Mouse (Mus musculus): ENCODE data around the gene Dpyd. TPM values are rescaled to one million over a fixed set of nuclear protein-coding genes. Genes with fewer than 3 reads are reported as not detected.

The Dpyd gene
- polyA plus RNA-seq, 1 experiment from 2014 or later: 1.8 TPM

- no peak for ATAC-seq (replicated peaks; ENCODE audit: insufficient number of reproducible peaks, low FRiP score, low TSS enrichment)
- Histone ChIP-seq H3K27ac (ENCODE audit: low read depth, low read length) (no peak overlapping the region), H3K9ac (ENCODE audit: low read depth, low read length) (no peak overlapping the region), H3K9me3 (replicated peaks; ENCODE audit: control insufficient read depth, low read length) (no peaks in the 10 kb centered on the region), H3K36me3 (ENCODE audit: control insufficient read depth, insufficient read depth, low read length) (no peaks in the 10 kb centered on the region), H3K27me3 (ENCODE audit: control insufficient read depth, insufficient read depth, low read length) (no peaks in the 10 kb centered on the region), H3K4me3 (ENCODE audit: low read depth, low read length) (no peak overlapping the region), H3K4me1 (ENCODE audit: control insufficient read depth, insufficient read depth, low read length) (no peaks in the 10 kb centered on the region), H3K4me2 (no peak overlapping the region)
- WGBS (ENCODE audit: insufficient replicate concordance): 84% methylated on average over 2 of the region's 2 CpGs
Measured at GRCm38 (mm10) chr3:118991312-118991711, 429.4 kb downstream of the Dpyd start.

- no peak overlapping the region for H3K4me3 ChIP-seq (ENCODE audit: low read depth, low read length)
- H3K27me3 ChIP-seq (ENCODE audit: control insufficient read depth, insufficient read depth, low read length): no peaks in the 10 kb centered on the region
- no peak overlapping the region for H3K27ac ChIP-seq (ENCODE audit: low read depth, low read length)
- H3K4me1 ChIP-seq (ENCODE audit: control insufficient read depth, insufficient read depth, low read length): no peaks in the 10 kb centered on the region
- no peak overlapping the region for H3K9ac ChIP-seq (ENCODE audit: low read depth, low read length)
- no peak overlapping the region for H3K4me2 ChIP-seq
- H3K36me3 ChIP-seq (ENCODE audit: control insufficient read depth, insufficient read depth, low read length): no peaks in the 10 kb centered on the region
- WGBS (ENCODE audit: insufficient replicate concordance): 71% methylated on average over 4 of the region's 4 CpGs
- ATAC-seq (replicated peaks; ENCODE audit: insufficient number of reproducible peaks, low FRiP score, low TSS enrichment): no peak
- no peaks in the 10 kb centered on the region for H3K9me3 ChIP-seq (replicated peaks; ENCODE audit: control insufficient read depth, low read length)
Measured at GRCm38 (mm10) chr3:118991793-118992192, 429.9 kb downstream of the Dpyd start.

- WGBS (ENCODE audit: insufficient replicate concordance): 74% methylated on average over 7 of the region's 7 CpGs
- H3K9me3 ChIP-seq (replicated peaks; ENCODE audit: control insufficient read depth, low read length): no peaks in the 10 kb centered on the region
- H3K36me3 ChIP-seq (ENCODE audit: control insufficient read depth, insufficient read depth, low read length): no peaks in the 10 kb centered on the region
- H3K9ac ChIP-seq (ENCODE audit: low read depth, low read length): no peak overlapping the region
- no peaks in the 10 kb centered on the region for H3K4me1 ChIP-seq (ENCODE audit: control insufficient read depth, insufficient read depth, low read length)
- ATAC-seq (replicated peaks; ENCODE audit: insufficient number of reproducible peaks, low FRiP score, low TSS enrichment): no peak
- H3K27me3 ChIP-seq (ENCODE audit: control insufficient read depth, insufficient read depth, low read length): no peaks in the 10 kb centered on the region
- no peak overlapping the region for H3K27ac ChIP-seq (ENCODE audit: low read depth, low read length)
- H3K4me2 ChIP-seq: no peak overlapping the region
- H3K4me3 ChIP-seq (ENCODE audit: low read depth, low read length): no peak overlapping the region
Measured at GRCm38 (mm10) chr3:119021255-119021654, 459.3 kb downstream of the Dpyd start.

GRCm38 (mm10) chr3:119042611-119043010 is 480.7 kb downstream of the Dpyd start:
- H3K27me3 ChIP-seq (ENCODE audit: control insufficient read depth, insufficient read depth, low read length): no peaks in the 10 kb centered on the region
- 73% methylated on average over 1 of the region's 1 CpGs for WGBS (ENCODE audit: insufficient replicate concordance)
- H3K36me3 ChIP-seq (ENCODE audit: control insufficient read depth, insufficient read depth, low read length): no peaks in the 10 kb centered on the region
- no peaks in the 10 kb centered on the region for H3K9me3 ChIP-seq (replicated peaks; ENCODE audit: control insufficient read depth, low read length)
- H3K4me1 ChIP-seq (ENCODE audit: control insufficient read depth, insufficient read depth, low read length): no peaks in the 10 kb centered on the region
- no peak overlapping the region for H3K9ac ChIP-seq (ENCODE audit: low read depth, low read length)
- ATAC-seq (replicated peaks; ENCODE audit: insufficient number of reproducible peaks, low FRiP score, low TSS enrichment): no peak
- H3K27ac ChIP-seq (ENCODE audit: low read depth, low read length): no peak overlapping the region
- no peak overlapping the region for H3K4me2 ChIP-seq
- no peak overlapping the region for H3K4me3 ChIP-seq (ENCODE audit: low read depth, low read length)

- Histone ChIP-seq H3K9me3 (replicated peaks; ENCODE audit: control insufficient read depth, low read length) (no peaks in the 10 kb centered on the region), H3K4me3 (ENCODE audit: low read depth, low read length) (no peak overlapping the region), H3K4me1 (ENCODE audit: control insufficient read depth, insufficient read depth, low read length) (no peaks in the 10 kb centered on the region), H3K27ac (ENCODE audit: low read depth, low read length) (no peak overlapping the region), H3K9ac (ENCODE audit: low read depth, low read length) (no peak overlapping the region), H3K27me3 (ENCODE audit: control insufficient read depth, insufficient read depth, low read length) (no peaks in the 10 kb centered on the region), H3K4me2 (no peak overlapping the region), H3K36me3 (ENCODE audit: control insufficient read depth, insufficient read depth, low read length) (no peaks in the 10 kb centered on the region)
- no peak for ATAC-seq (replicated peaks; ENCODE audit: insufficient number of reproducible peaks, low FRiP score, low TSS enrichment)
- 84% methylated on average over 1 of the region's 1 CpGs for WGBS (ENCODE audit: insufficient replicate concordance)
Measured at GRCm38 (mm10) chr3:119056144-119056543, 494.2 kb downstream of the Dpyd start.

GRCm38 (mm10) chr3:119063214-119063613 is 501.3 kb downstream of the Dpyd start:
- Histone ChIP-seq H3K9me3 (replicated peaks; ENCODE audit: control insufficient read depth, low read length) (no peaks in the 10 kb centered on the region), H3K36me3 (ENCODE audit: control insufficient read depth, insufficient read depth, low read length) (no peaks in the 10 kb centered on the region), H3K4me3 (ENCODE audit: low read depth, low read length) (no peak overlapping the region), H3K27me3 (ENCODE audit: control insufficient read depth, insufficient read depth, low read length) (no peaks in the 10 kb centered on the region), H3K27ac (ENCODE audit: low read depth, low read length) (no peak overlapping the region), H3K9ac (ENCODE audit: low read depth, low read length) (no peak overlapping the region), H3K4me1 (ENCODE audit: control insufficient read depth, insufficient read depth, low read length) (no peaks in the 10 kb centered on the region), H3K4me2 (no peak overlapping the region)
- 69% methylated on average over 4 of the region's 4 CpGs for WGBS (ENCODE audit: insufficient replicate concordance)
- ATAC-seq (replicated peaks; ENCODE audit: insufficient number of reproducible peaks, low FRiP score, low TSS enrichment): no peak

- ATAC-seq (replicated peaks; ENCODE audit: insufficient number of reproducible peaks, low FRiP score, low TSS enrichment): no peak
- 22% methylated on average over 1 of the region's 1 CpGs for WGBS (ENCODE audit: insufficient replicate concordance)
- Histone ChIP-seq H3K27me3 (ENCODE audit: control insufficient read depth, insufficient read depth, low read length) (no peaks in the 10 kb centered on the region), H3K4me2 (no peak overlapping the region), H3K9me3 (replicated peaks; ENCODE audit: control insufficient read depth, low read length) (no peaks in the 10 kb centered on the region), H3K4me3 (ENCODE audit: low read depth, low read length) (no peak overlapping the region), H3K36me3 (ENCODE audit: control insufficient read depth, insufficient read depth, low read length) (no peaks in the 10 kb centered on the region), H3K27ac (ENCODE audit: low read depth, low read length) (no peak overlapping the region), H3K4me1 (ENCODE audit: control insufficient read depth, insufficient read depth, low read length) (no peaks in the 10 kb centered on the region), H3K9ac (ENCODE audit: low read depth, low read length) (no peak overlapping the region)
Measured at GRCm38 (mm10) chr3:119063642-119064041, 501.7 kb downstream of the Dpyd start.

GRCm38 (mm10) chr3:119064746-119065145 is 502.8 kb downstream of the Dpyd start:
- 82% methylated on average over 7 of the region's 7 CpGs for WGBS (ENCODE audit: insufficient replicate concordance)
- Histone ChIP-seq H3K27ac (ENCODE audit: low read depth, low read length) (no peak overlapping the region), H3K9ac (ENCODE audit: low read depth, low read length) (no peak overlapping the region), H3K27me3 (ENCODE audit: control insufficient read depth, insufficient read depth, low read length) (no peaks in the 10 kb centered on the region), H3K4me2 (no peak overlapping the region), H3K4me1 (ENCODE audit: control insufficient read depth, insufficient read depth, low read length) (no peaks in the 10 kb centered on the region), H3K36me3 (ENCODE audit: control insufficient read depth, insufficient read depth, low read length) (no peaks in the 10 kb centered on the region), H3K9me3 (replicated peaks; ENCODE audit: control insufficient read depth, low read length) (no peaks in the 10 kb centered on the region), H3K4me3 (ENCODE audit: low read depth, low read length) (no peak overlapping the region)
- ATAC-seq (replicated peaks; ENCODE audit: insufficient number of reproducible peaks, low FRiP score, low TSS enrichment): no peak

- ATAC-seq (replicated peaks; ENCODE audit: insufficient number of reproducible peaks, low FRiP score, low TSS enrichment): no peak
- Histone ChIP-seq H3K4me2 (no peak overlapping the region), H3K27ac (ENCODE audit: low read depth, low read length) (no peak overlapping the region), H3K36me3 (ENCODE audit: control insufficient read depth, insufficient read depth, low read length) (no peaks in the 10 kb centered on the region), H3K9me3 (replicated peaks; ENCODE audit: control insufficient read depth, low read length) (no peaks in the 10 kb centered on the region), H3K9ac (ENCODE audit: low read depth, low read length) (no peak overlapping the region), H3K4me1 (ENCODE audit: control insufficient read depth, insufficient read depth, low read length) (no peaks in the 10 kb centered on the region), H3K4me3 (ENCODE audit: low read depth, low read length) (no peak overlapping the region), H3K27me3 (ENCODE audit: control insufficient read depth, insufficient read depth, low read length) (no peaks in the 10 kb centered on the region)
- WGBS (ENCODE audit: insufficient replicate concordance): 73% methylated on average over 9 of the region's 9 CpGs
Measured at GRCm38 (mm10) chr3:119067221-119067620, 505.3 kb downstream of the Dpyd start.
